Comparison of ENCODE assay signal across 10 mouse cellular contexts in genomic region chr2:150839686-150840471, GRCm38 (mm10). TPM values are rescaled to one million over a fixed set of nuclear protein-coding genes. Genes with fewer than 3 reads are reported as not detected.
DNase-seq lines count a peak whose midpoint lies in the region; ATAC-seq and TF ChIP-seq lines count a peak whose summit lies in the region.
"Had no signal": no experiment of that assay in that cellular context is flagged by ENCODE, and none has a peak within 500 bp of the region (broad histone marks: within the 10 kb centered on the region; RNA-seq: fewer than 3 reads in every experiment).

No protein-coding gene starts in this region.

- ATAC-seq in kidney, embryonic 15.5 days (replicated peaks; ENCODE audit: low FRiP score): no peak
- peak; percentile 68 for ATAC-seq in G1E (ENCODE audit: extremely low read depth, insufficient number of reproducible peaks, low FRiP score, poor library complexity, severe bottlenecking)
- ATAC-seq in inflammation-experienced regulatory T-cells, adult 6 months: peak; percentile 49

- no peak for TF ChIP-seq CTCF in G1E (IDR thresholded peaks at IDR 0.05; ENCODE audit: low read depth, low read length)

- no peak overlapping the region for H3K9ac ChIP-seq in kidney, embryonic 15.5 days
- H3K9ac ChIP-seq: embryonic facial prominence, embryonic 12.5 days had no signal

- no peaks in the 10 kb centered on the region for H3K9me3 ChIP-seq in kidney, embryonic 15.5 days (replicated peaks)
- no peaks in the 10 kb centered on the region for H3K9me3 ChIP-seq in G1E (replicated peaks)
- H3K9me3 ChIP-seq: embryonic facial prominence, embryonic 12.5 days had no signal

- no peak overlapping the region for H3K4me2 ChIP-seq in kidney, embryonic 15.5 days
- H3K4me2 ChIP-seq: embryonic facial prominence, embryonic 12.5 days had no signal

- peak; percentile 16 for DNase-seq in kidney, adult 9 months
- peak; percentile 86 for DNase-seq in 416B (ENCODE audit: low read depth)
- DNase-seq in G1E (ENCODE audit: low spot score): no peak
- no peak for DNase-seq in neural tube, embryonic 10.5 days (ENCODE audit: extremely low spot score, low spot score)
- DNase-seq in testis, postnatal 10 days (ENCODE audit: low spot score): no peak
- DNase-seq: gastrocnemius, postnatal 14 days; kidney, postnatal 10 days had no signal

- no peaks in the 10 kb centered on the region for H3K4me1 ChIP-seq in kidney, embryonic 15.5 days
- peaks cover 7% of the 10 kb centered on the region for H3K4me1 ChIP-seq in G1E (ENCODE audit: insufficient read depth, low read depth, low read length)
- H3K4me1 ChIP-seq: embryonic facial prominence, embryonic 12.5 days had no signal

- H3K36me3 ChIP-seq in kidney, embryonic 15.5 days: peaks cover 15% of the 10 kb centered on the region
- peaks cover 75% of the 10 kb centered on the region for H3K36me3 ChIP-seq in G1E (replicated peaks)

- WGBS in kidney, embryonic 15.5 days: 82% methylated on average over 12 of the region's 12 CpGs

- no peak overlapping the region for H3K27ac ChIP-seq in kidney, embryonic 15.5 days
- H3K27ac ChIP-seq: embryonic facial prominence, embryonic 12.5 days had no signal

- H3K4me3 ChIP-seq in kidney, embryonic 15.5 days (replicated peaks): no peak overlapping the region
- no peak overlapping the region for H3K4me3 ChIP-seq in G1E (ENCODE audit: low read depth, low read length)
- H3K4me3 ChIP-seq: embryonic facial prominence, embryonic 12.5 days had no signal

- H3K27me3 ChIP-seq in kidney, embryonic 15.5 days: no peaks in the 10 kb centered on the region
- H3K27me3 ChIP-seq in G1E (ENCODE audit: insufficient read depth, low read length): no peaks in the 10 kb centered on the region
- H3K27me3 ChIP-seq: embryonic facial prominence, embryonic 12.5 days had no signal

RNA-seq across cellular contexts. Expression of gene Pygb, which starts 53.3 kb away (rescaled TPM):
- 77.3 and 88.3 TPM in 2 replicates for polyA plus RNA-seq in kidney, embryonic 15.5 days (2015; fragmentation: Nextera tagmentation; extraction: Ambion mirVana)
- total RNA-seq in G1E (2014; fragmentation: Nextera tagmentation) (7.3 and 15.8 TPM in 2 replicates), G1E (2017) (18.6 and 21.0 TPM in 2 replicates)
- polyA plus RNA-seq in G1E (2012): 7.9 and 10.6 TPM in 2 replicates
- polyA plus RNA-seq in inflammation-experienced regulatory T-cells, adult 6 months (2017; shearing (Covaris generic)): 10 to 100 TPM; 45.0 to 48.4 (median 46.1) TPM

Comparison
In these comparisons a context has a peak if more than half of its experiments do, and no peak if none do; other contexts are left out.
1. DNase-seq: peak in kidney, adult 9 months (single experiment) and 416B (single experiment); none in G1E (single experiment), neural tube, embryonic 10.5 days (single experiment) and testis, postnatal 10 days (single experiment).